Mouse (Mus musculus): ENCODE measurements around the gene Iqschfp.

Gene Iqschfp

GRCm38 (mm10) chr3:68568149-68568548, 676.1 kb downstream of the Iqschfp start:
- no peak for DNase-seq (ENCODE audit: low read depth in 1 of 2, low spot score in 2 of 2)

GRCm38 (mm10) chr3:68568716-68569115, 676.7 kb downstream of the Iqschfp start:
- no peak for DNase-seq (ENCODE audit: low read depth in 1 of 2, low spot score in 2 of 2)

GRCm38 (mm10) chr3:68570319-68570718, 678.3 kb downstream of the Iqschfp start:
- no peak for DNase-seq (ENCODE audit: low read depth in 1 of 2, low spot score in 2 of 2)

- DNase-seq (ENCODE audit: low read depth in 1 of 2, low spot score in 2 of 2), result no peak
These were observed 680.5 kb downstream of the Iqschfp start for GRCm38 (mm10) chr3:68572249-68573225.

- no peak for DNase-seq (ENCODE audit: low read depth in 1 of 2, low spot score in 2 of 2)
These were observed 681.2 kb downstream of the Iqschfp start for GRCm38 (mm10) chr3:68573226-68573624.

- no peak for DNase-seq (ENCODE audit: low read depth in 1 of 2, low spot score in 2 of 2)
These were observed 682.1 kb downstream of the Iqschfp start for GRCm38 (mm10) chr3:68574097-68574496.

- no peak for DNase-seq (ENCODE audit: low read depth in 1 of 2, low spot score in 2 of 2)
These were observed 682.5 kb downstream of the Iqschfp start for GRCm38 (mm10) chr3:68574565-68574964.

- no peak for DNase-seq (ENCODE audit: low read depth in 1 of 2, low spot score in 2 of 2)
These were observed 683.8 kb downstream of the Iqschfp start for GRCm38 (mm10) chr3:68575636-68576340.

GRCm38 (mm10) chr3:68576431-68576830, 684.4 kb downstream of the Iqschfp start:
- no peak for DNase-seq (ENCODE audit: low read depth in 1 of 2, low spot score in 2 of 2)

- DNase-seq (ENCODE audit: low read depth in 1 of 2, low spot score in 2 of 2), result no peak
These were observed 684.9 kb downstream of the Iqschfp start for GRCm38 (mm10) chr3:68576948-68577347.

GRCm38 (mm10) chr3:68581591-68581990, 689.6 kb downstream of the Iqschfp start:
- no peak for DNase-seq (ENCODE audit: low read depth in 1 of 2, low spot score in 2 of 2)

- DNase-seq (ENCODE audit: low read depth in 1 of 2, low spot score in 2 of 2), result no peak
These were observed 690.2 kb downstream of the Iqschfp start for GRCm38 (mm10) chr3:68582103-68582740.

- no peak for DNase-seq (ENCODE audit: low read depth in 1 of 2, low spot score in 2 of 2)
These were observed 691.1 kb downstream of the Iqschfp start for GRCm38 (mm10) chr3:68583031-68583693.

- no peak for DNase-seq (ENCODE audit: low read depth in 1 of 2, low spot score in 2 of 2)
These were observed 691.9 kb downstream of the Iqschfp start for GRCm38 (mm10) chr3:68583771-68584511.

GRCm38 (mm10) chr3:68585213-68585612, 693.2 kb downstream of the Iqschfp start:
- DNase-seq (ENCODE audit: low read depth in 1 of 2, low spot score in 2 of 2), result no peak

GRCm38 (mm10) chr3:68586646-68587064, 694.6 kb downstream of the Iqschfp start:
- DNase-seq (ENCODE audit: low read depth in 1 of 2, low spot score in 2 of 2), result no peak

GRCm38 (mm10) chr3:68587567-68588245, 695.7 kb downstream of the Iqschfp start:
- DNase-seq (ENCODE audit: low read depth in 1 of 2, low spot score in 2 of 2), result no peak

GRCm38 (mm10) chr3:68589220-68589840, 697.3 kb downstream of the Iqschfp start:
- DNase-seq (ENCODE audit: low read depth in 1 of 2, low spot score in 2 of 2), result no peak

- DNase-seq (ENCODE audit: low read depth in 1 of 2, low spot score in 2 of 2), result no peak
These were observed 698.4 kb downstream of the Iqschfp start for GRCm38 (mm10) chr3:68590436-68590835.
